Mouse (Mus musculus) cerebellum, adult 2 months (tissue): ENCODE measurements around the gene Xbp1. TPM values are rescaled to one million over a fixed set of nuclear protein-coding genes. Genes with fewer than 3 reads are reported as not detected.

ENCODE experiments used
- DNase-seq, 2 experiments: peaks; one replicate each; pipeline ENCODE4 v3.0.0; 2021
- H3K27ac ChIP-seq: fragments of 200-500 bp; 2 replicates; pipeline ENCODE4 v1.5.1; 2012; ENCODE audit warnings: low read length, control low read depth, inconsistent platforms; ENCODE audit not compliant: insufficient read depth
- H3K27me3 ChIP-seq: fragments of 200-500 bp; 2 replicates; pipeline ENCODE4 v1.6.1; 2012; ENCODE audit warnings: inconsistent platforms, mild to moderate bottlenecking, low read length, moderate library complexity; ENCODE audit not compliant: control insufficient read depth, insufficient read depth
- H3K4me1 ChIP-seq: fragments of 200-500 bp; 2 replicates; pipeline ENCODE4 v1.6.1; 2011; ENCODE audit warnings: low read length; ENCODE audit not compliant: control insufficient read depth, insufficient read depth
- H3K4me3 ChIP-seq: fragments of 200-500 bp; replicated peaks from 2 replicates; pipeline ENCODE3; 2011; ENCODE audit warnings: mild to moderate bottlenecking, low read depth, low read length, control low read depth; ENCODE audit not compliant: insufficient read depth
- CTCF ChIP-seq: fragments of 200-500 bp; IDR thresholded peaks from 2 replicates; pipeline ENCODE4 v1.5.1; 2011; ENCODE audit warnings: low read depth, mild to moderate bottlenecking, control low read depth, low read length, moderate library complexity, borderline replicate concordance; ENCODE audit not compliant: insufficient read depth
- POLR2A ChIP-seq: fragments of 200-500 bp; IDR thresholded peaks from 2 replicates; pipeline ENCODE4 v1.6.1; 2011; ENCODE audit warnings: low read length, control low read depth, borderline replicate concordance; ENCODE audit not compliant: insufficient read depth
- WGBS: fragments of 180-500 bp; shearing (Covaris S2); methylation state at CpG from one replicate; pipeline ENCODE4 v1.1.7; 2018; 5-methylcytosine and 5-hydroxymethylcytosine counted together
- polyA plus RNA-seq: library from polyadenylated mRNA; depleted of rRNA; stranded (reverse); fragments of >200 nt; gene quantifications from 2 replicates; pipeline ENCODE4 v1.2.3, GENCODE M21; 2012

Gene Xbp1
- polyA plus RNA-seq, 1 experiment = 69.7 TPM

DNA sequence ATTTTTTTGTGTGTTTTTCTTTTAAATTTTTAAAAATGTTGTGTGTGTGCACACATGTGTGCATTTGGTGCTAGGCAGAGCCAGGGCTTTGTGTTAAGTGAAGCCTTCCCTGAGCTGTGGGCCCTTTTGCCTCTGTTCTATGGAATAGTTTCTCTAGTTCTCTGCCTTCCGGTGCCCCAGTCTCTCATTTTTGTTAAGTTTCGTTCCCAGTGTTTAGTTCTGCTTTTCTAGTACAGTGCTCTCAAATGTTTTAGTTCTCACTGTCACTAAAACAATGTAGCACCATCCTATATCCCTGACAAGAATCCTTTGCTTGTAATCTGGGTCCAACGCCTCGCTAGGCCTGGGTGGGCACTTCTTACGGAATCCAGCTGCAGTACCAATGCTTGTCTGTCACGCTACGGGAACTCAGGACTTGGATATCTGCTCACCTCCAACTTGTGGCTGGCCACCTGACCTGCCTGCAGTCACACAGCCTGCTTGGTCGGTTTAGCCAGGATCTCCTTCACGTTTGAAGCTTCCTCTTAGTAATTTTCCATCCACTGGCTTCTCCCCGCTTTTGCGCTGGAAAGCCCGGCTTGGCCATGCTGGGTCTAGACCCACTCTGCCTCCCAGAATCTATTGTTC lies 8.2 kb upstream of the Xbp1 start:
- Histone ChIP-seq H3K4me3 (no peak overlapping the region), H3K4me1 (no peaks in the 10 kb centered on the region), H3K27ac (no peak overlapping the region), H3K27me3 (no peaks in the 10 kb centered on the region)
- 81% methylated on average over 12 of the region's 12 CpGs for WGBS
- DNase-seq = no peak
- TF ChIP-seq CTCF = no peak
- no peak for TF ChIP-seq POLR2A

DNA sequence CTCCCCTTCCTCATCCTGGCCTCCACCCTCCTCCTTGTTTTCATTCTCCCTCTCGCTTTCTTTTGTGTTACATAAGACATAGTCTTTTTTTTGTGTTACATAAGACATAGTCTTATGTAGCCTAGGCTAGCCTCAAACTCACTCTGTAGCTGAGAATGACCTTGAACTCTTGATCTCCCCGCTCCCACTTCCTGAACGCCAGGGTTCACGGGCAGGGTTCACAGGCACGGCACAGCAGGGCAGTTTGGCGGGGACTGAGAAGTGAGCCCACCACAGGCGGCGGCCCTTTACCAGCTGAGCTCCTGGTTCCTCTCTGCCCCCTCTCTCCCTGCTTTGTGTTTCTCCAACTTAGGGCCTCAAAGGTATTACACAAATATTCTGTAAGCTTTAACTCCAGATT lies 7.5 kb upstream of the Xbp1 start:
- Histone ChIP-seq H3K27me3 (no peaks in the 10 kb centered on the region), H3K4me3 (no peak overlapping the region), H3K4me1 (no peaks in the 10 kb centered on the region), H3K27ac (no peak overlapping the region)
- no peak for TF ChIP-seq CTCF
- TF ChIP-seq POLR2A = no peak
- no peak for DNase-seq
- 83% methylated on average over 8 of the region's 8 CpGs for WGBS

GRCm38 (mm10) chr11:5514091-5514490 lies 6.4 kb upstream of the Xbp1 start:
- Histone ChIP-seq H3K4me1 (no peaks in the 10 kb centered on the region), H3K27ac (no peak overlapping the region), H3K27me3 (no peaks in the 10 kb centered on the region), H3K4me3 (no peak overlapping the region)
- no peak for TF ChIP-seq POLR2A
- TF ChIP-seq CTCF = no peak
- DNase-seq = no peak
- WGBS = 92% methylated on average over 4 of the region's 4 CpGs

- DNase-seq = no peak
- WGBS = 83% methylated on average over 6 of the region's 6 CpGs
- Histone ChIP-seq H3K4me1 (no peaks in the 10 kb centered on the region), H3K4me3 (no peak overlapping the region), H3K27ac (no peak overlapping the region), H3K27me3 (no peaks in the 10 kb centered on the region)
- TF ChIP-seq CTCF = no peak
- TF ChIP-seq POLR2A = no peak
These were observed 5.3 kb upstream of the Xbp1 start for GRCm38 (mm10) chr11:5515196-5515595.

DNA sequence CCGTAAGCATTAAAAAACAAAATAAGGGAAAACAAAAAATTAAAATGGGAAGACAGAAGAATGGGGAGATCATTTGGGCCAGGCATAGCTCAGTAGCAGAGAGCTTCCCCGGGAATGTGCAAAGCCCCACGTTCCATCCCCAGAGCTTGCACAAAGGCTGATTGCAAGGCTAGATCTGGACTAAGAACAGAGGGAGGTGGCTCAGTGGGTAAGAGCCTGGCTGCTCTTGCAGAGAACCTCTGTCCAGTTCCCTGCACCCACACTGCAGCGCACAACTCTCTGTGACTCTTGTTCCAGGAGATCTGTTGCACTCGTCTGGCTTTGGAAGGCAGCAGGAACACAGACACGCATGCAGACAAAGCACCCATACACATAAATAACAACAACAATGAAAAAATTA lies 4.8 kb upstream of the Xbp1 start:
- 83% methylated on average over 6 of the region's 6 CpGs for WGBS
- no peak for DNase-seq
- no peaks in the 10 kb centered on the region for H3K27me3 ChIP-seq
- H3K27ac ChIP-seq = no peak overlapping the region
- no peaks in the 10 kb centered on the region for H3K4me1 ChIP-seq
- TF ChIP-seq POLR2A (no peak), CTCF (no peak)
- H3K4me3 ChIP-seq = no peak overlapping the region

GRCm38 (mm10) chr11:5516151-5516550 lies 4.3 kb upstream of the Xbp1 start:
- Histone ChIP-seq H3K4me3 (no peak overlapping the region), H3K27ac (no peak overlapping the region), H3K4me1 (no peaks in the 10 kb centered on the region), H3K27me3 (no peaks in the 10 kb centered on the region)
- DNase-seq = no peak
- TF ChIP-seq POLR2A = no peak
- TF ChIP-seq CTCF = no peak
- 81% methylated on average over 7 of the region's 7 CpGs for WGBS

DNA sequence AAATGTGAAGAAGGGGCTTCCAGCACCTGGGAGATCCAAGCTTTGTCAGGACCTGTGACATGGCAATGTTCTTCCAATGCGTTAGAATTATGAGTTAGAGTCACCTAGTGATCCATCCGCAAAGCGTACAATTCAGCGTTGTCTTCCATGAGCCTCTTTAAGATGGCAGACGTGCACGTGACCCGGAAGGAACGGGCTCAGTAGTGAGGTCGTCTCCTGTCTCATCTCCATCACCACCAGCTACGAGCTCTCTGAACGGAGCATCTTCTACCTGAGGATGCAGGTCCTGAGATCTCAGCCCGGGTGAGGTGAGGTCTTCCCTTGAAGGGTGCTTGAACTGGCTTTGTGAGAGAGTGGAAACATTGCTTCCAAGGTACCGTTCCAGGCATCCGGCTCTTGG lies 3.8 kb upstream of the Xbp1 start:
- Histone ChIP-seq H3K4me3 (no peak overlapping the region), H3K27ac (no peak overlapping the region), H3K4me1 (no peaks in the 10 kb centered on the region), H3K27me3 (no peaks in the 10 kb centered on the region)
- TF ChIP-seq CTCF = no peak
- DNase-seq = no peak
- WGBS = 88% methylated on average over 14 of the region's 14 CpGs

DNA sequence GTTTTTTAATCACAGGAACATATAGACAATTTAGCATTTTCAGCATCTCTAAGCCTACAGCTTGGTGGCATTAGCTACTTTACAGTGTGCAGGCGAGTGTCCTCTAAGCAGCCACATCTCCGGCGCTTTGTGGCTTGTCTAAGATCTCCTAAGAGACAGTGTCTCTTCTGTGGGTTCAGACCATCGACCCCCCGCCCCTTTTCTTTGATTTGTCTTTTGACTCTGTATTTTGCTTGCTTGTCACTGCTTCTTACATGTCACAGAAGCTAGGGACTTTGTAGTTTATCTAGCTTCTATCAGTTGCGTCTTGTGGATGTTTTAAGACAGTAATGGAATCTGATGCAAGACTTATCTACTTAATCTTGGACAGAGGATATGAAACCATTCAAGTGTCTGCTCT lies 3.1 kb upstream of the Xbp1 start:
- Histone ChIP-seq H3K27me3 (no peaks in the 10 kb centered on the region), H3K27ac (no peak overlapping the region), H3K4me1 (no peaks in the 10 kb centered on the region), H3K4me3 (no peak overlapping the region)
- DNase-seq = no peak
- WGBS = 85% methylated on average over 6 of the region's 6 CpGs
- TF ChIP-seq POLR2A (no peak), CTCF (no peak)
